Mouse (Mus musculus): ENCODE results near the gene Gm13696. TPM values are rescaled to one million over a fixed set of nuclear protein-coding genes. Genes with fewer than 3 reads are reported as not detected.

The Gm13696 gene
- polyA plus RNA-seq, 1 experiment from 2014 or later: not detected

- no peak for DNase-seq (ENCODE audit: low spot score)
These were observed 50.4 kb downstream of the Gm13696 start for GRCm38 (mm10) chr2:84023319-84023718.

Other genes with a start within 250 kb of the Gm13696 start
- 43.3 and 54.9 TPM in 2 replicates for gene Itgav, start 248.7 kb upstream of the Gm13696 start, polyA plus RNA-seq (2015; fragmentation: Nextera tagmentation; extraction: Ambion mirVana)
- gene Fam171b, start 160.5 kb upstream of the Gm13696 start, polyA plus RNA-seq (2015; fragmentation: Nextera tagmentation; extraction: Ambion mirVana): 0.60 and 0.94 TPM in 2 replicates
- gene Zswim2, start 31.9 kb upstream of the Gm13696 start, polyA plus RNA-seq (2015; fragmentation: Nextera tagmentation; extraction: Ambion mirVana): 0.06 TPM in 1 of 2 replicates, not detected in the other
- not detected in 2 replicates for gene Gm13698, start 17.4 kb upstream of the Gm13696 start, polyA plus RNA-seq (2015; fragmentation: Nextera tagmentation; extraction: Ambion mirVana)
- gene Gm13693, start 11.6 kb upstream of the Gm13696 start, polyA plus RNA-seq (2015; fragmentation: Nextera tagmentation; extraction: Ambion mirVana): not detected in 2 replicates
- not detected in 2 replicates for gene Gm13695, start 5.8 kb upstream of the Gm13696 start, polyA plus RNA-seq (2015; fragmentation: Nextera tagmentation; extraction: Ambion mirVana)
- not detected in 2 replicates for gene Gm13694, start 5.8 kb downstream of the Gm13696 start, polyA plus RNA-seq (2015; fragmentation: Nextera tagmentation; extraction: Ambion mirVana)
- gene Gm13697, start 11.6 kb downstream of the Gm13696 start, polyA plus RNA-seq (2015; fragmentation: Nextera tagmentation; extraction: Ambion mirVana): not detected in 2 replicates
- not detected in 2 replicates for gene Gm13691, start 17.4 kb downstream of the Gm13696 start, polyA plus RNA-seq (2015; fragmentation: Nextera tagmentation; extraction: Ambion mirVana)

Data from thymus, postnatal 0 days (tissue).